Mouse (Mus musculus) thymus, adult 2 months (tissue): ENCODE data around the gene 1600014C10Rik.

Source experiments
- CTCF ChIP-seq: fragments of 200-500 bp; IDR thresholded peaks from 2 replicates; pipeline ENCODE4 v1.5.1; 2012; ENCODE audit warnings: mild to moderate bottlenecking, control low read depth, low read length, moderate library complexity, borderline replicate concordance; ENCODE audit not compliant: control insufficient read depth, poor library complexity, insufficient read depth; ENCODE audit errors: extremely low read depth
- POLR2A ChIP-seq: fragments of 200-500 bp; IDR thresholded peaks from 2 replicates; pipeline ENCODE4 v1.6.1; 2012; ENCODE audit warnings: mild to moderate bottlenecking, low read length, control low read depth, moderate library complexity; ENCODE audit not compliant: control insufficient read depth, poor library complexity, insufficient read depth; ENCODE audit errors: extremely low read depth

DNA sequence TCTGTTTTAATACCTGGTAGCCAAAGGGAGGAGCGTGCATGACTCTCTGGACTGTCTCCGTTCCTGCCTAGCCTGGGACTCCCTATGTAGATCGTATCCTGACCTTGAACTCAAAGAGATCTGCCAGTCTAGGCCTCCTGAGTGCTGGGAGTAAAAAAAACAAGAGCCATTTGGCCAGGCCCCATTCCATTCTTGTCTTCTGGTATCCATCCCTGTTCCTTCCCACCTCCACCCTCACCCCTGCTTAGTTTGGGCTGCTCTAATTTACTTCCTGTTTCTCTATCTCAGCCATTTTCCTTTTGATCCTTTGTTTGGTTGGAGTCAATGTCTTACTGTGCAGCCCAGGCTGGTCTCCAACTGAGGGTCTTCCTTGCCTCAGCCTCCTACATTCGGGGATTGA is 59.4 kb downstream of the 1600014C10Rik start:
- TF ChIP-seq CTCF (no peak), POLR2A (no peak)
